Mouse (Mus musculus) intestine, embryonic 14.5 days (tissue): Measurements from ENCODE around the gene Ccdc154. TPM values are rescaled to one million over a fixed set of nuclear protein-coding genes. Genes with fewer than 3 reads are reported as not detected.
A peak's percentile ranks its signal among the peaks of the same experiment; 100 is the strongest.

Experiments
- ATAC-seq: fragments of 200-750 bp; cut with Nextera tagmentation; replicated peaks from 2 replicates; pipeline ENCODE4 v1.8.0; 2017; ENCODE audit warnings: low read depth, moderate number of reproducible peaks, moderate TSS enrichment, moderate library complexity; ENCODE audit not compliant: low FRiP score, low TSS enrichment
- DNase-seq: peaks from one replicate; pipeline ENCODE4 v3.0.0-alpha.2; 2018; ENCODE audit warnings: low spot score
- H3K27ac ChIP-seq: fragments of 300-500 bp; sonication (generic); 2 replicates; pipeline ENCODE4 v1.5.1; 2014; ENCODE audit warnings: low read depth, mild to moderate bottlenecking, control low read depth
- H3K27me3 ChIP-seq: fragments of 300-500 bp; sonication (generic); replicated peaks from 2 replicates; pipeline ENCODE4 v1.6.1; 2014; ENCODE audit warnings: low read length, control low read depth; ENCODE audit not compliant: control insufficient read depth, insufficient read depth
- H3K36me3 ChIP-seq: fragments of 300-500 bp; sonication (generic); 2 replicates; pipeline ENCODE4 v1.6.1; 2014; ENCODE audit warnings: low read length, control low read depth; ENCODE audit not compliant: control insufficient read depth, insufficient read depth
- H3K4me1 ChIP-seq: fragments of 300-500 bp; sonication (generic); replicated peaks from 2 replicates; pipeline ENCODE4 v1.6.1; 2014; ENCODE audit warnings: low read length, control low read depth, mixed read lengths; ENCODE audit not compliant: control insufficient read depth, insufficient read depth
- H3K4me2 ChIP-seq: fragments of 300-500 bp; sonication (generic); 2 replicates; pipeline ENCODE4 v1.6.1; 2014; ENCODE audit warnings: low read length
- H3K4me3 ChIP-seq: fragments of 300-500 bp; sonication (generic); 2 replicates; pipeline ENCODE4 v1.5.1; 2014; ENCODE audit warnings: low read depth, low read length, control low read depth, mixed read lengths
- H3K9ac ChIP-seq: fragments of 300-500 bp; sonication (generic); 2 replicates; pipeline ENCODE4 v1.6.1; 2014; ENCODE audit warnings: mild to moderate bottlenecking, low read length
- H3K9me3 ChIP-seq: fragments of 300-500 bp; sonication (generic); 2 replicates; pipeline ENCODE4 v1.6.1; 2016; ENCODE audit warnings: low read length, control low read depth; ENCODE audit not compliant: control insufficient read depth
- WGBS: fragments of 180-500 bp; shearing (Covaris S2); extraction: QIAGEN DNeasy Blood & Tissue Kit; methylation state at CpG from one replicate; pipeline ENCODE4 v1.1.7; 2014; 5-methylcytosine and 5-hydroxymethylcytosine counted together
- polyA plus RNA-seq: library from polyadenylated mRNA; unstranded; fragments of >200 nt; fragmentation: Nextera tagmentation; extraction: Ambion mirVana; gene quantifications from 2 replicates; pipeline ENCODE4 v1.2.1, GENCODE M21; 2014

Gene Ccdc154
- polyA plus RNA-seq, 1 experiment from 2014 or later: 0.07 TPM

DNA sequence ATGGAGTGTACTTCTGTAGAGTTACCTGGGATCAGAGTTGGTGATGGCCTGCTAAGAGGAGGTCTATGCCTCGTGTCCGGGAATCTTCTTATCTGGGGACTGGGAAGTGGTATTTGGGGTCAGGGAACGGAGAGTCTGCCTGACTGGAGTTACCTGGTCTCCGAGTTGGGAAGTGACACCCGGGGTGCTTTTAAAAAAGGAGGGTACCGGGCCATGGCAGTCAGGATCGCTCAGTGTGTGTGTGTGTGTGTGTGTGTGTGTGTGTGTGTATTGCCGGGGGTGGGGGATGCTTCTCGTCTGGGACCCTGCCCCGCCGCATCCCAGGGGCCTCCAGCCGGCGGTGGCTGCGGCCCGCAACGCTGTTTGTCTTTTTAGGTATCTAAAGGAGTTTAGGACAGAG lies 26.8 kb downstream of the Ccdc154 start:
- no peak for DNase-seq
- 4% methylated on average over 16 of the region's 16 CpGs for WGBS

DNA sequence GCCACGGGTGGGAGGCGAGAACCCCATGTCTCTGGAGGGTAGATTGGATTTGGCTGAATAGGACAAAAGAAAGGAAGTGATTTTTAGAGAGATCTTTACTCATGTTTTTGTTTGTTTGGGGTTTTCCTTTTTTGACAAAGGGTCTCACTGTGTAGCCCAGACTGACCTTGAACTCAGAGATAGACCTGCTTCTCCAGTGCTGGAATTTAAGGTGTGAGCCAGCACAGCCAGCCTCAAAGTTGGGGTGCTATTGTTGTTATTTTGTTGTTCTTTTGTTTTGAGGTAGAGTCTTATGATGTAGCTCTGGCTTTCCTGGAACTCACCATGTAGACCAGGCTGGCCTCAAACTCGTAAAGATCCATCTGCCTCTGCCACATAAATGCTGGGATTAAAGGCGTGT lies 40.1 kb downstream of the Ccdc154 start:
- no peak overlapping the region for H3K9ac ChIP-seq
- ATAC-seq: no peak
- H3K4me3 ChIP-seq: no peak overlapping the region
- no peaks in the 10 kb centered on the region for H3K9me3 ChIP-seq
- no peak overlapping the region for H3K4me2 ChIP-seq
- no peak overlapping the region for H3K27ac ChIP-seq
- H3K36me3 ChIP-seq: peaks cover 63% of the 10 kb centered on the region
- no peaks in the 10 kb centered on the region for H3K4me1 ChIP-seq
- no peaks in the 10 kb centered on the region for H3K27me3 ChIP-seq
- no peak for DNase-seq
- WGBS: 91% methylated on average over 4 of the region's 4 CpGs

More for the DNA sequence above, 26.8 kb downstream of the Ccdc154 start:
- Histone ChIP-seq H3K9ac (peak overlapping the region; percentile 91), H3K4me2 (peak overlapping the region; percentile 85), H3K4me1 (peaks cover 17% of the 10 kb centered on the region), H3K4me3 (peak overlapping the region; percentile 84), H3K27me3 (no peaks in the 10 kb centered on the region), H3K36me3 (peaks cover 27% of the 10 kb centered on the region), H3K27ac (no peak overlapping the region), H3K9me3 (no peaks in the 10 kb centered on the region)
- peak; percentile 2; the same call in 1 of the 2 replicates for ATAC-seq

- WGBS: 85% methylated on average over 4 of the region's 4 CpGs
- peaks cover 83% of the 10 kb centered on the region for H3K36me3 ChIP-seq
Measured at GRCm38 (mm10) chr17:25210006-25210405, 47.7 kb downstream of the Ccdc154 start.

GRCm38 (mm10) chr17:25210680-25211466 lies 48.6 kb downstream of the Ccdc154 start:
- Histone ChIP-seq H3K27me3 (no peaks in the 10 kb centered on the region), H3K27ac (no peak overlapping the region), H3K9me3 (no peaks in the 10 kb centered on the region), H3K4me1 (no peaks in the 10 kb centered on the region), H3K36me3 (peaks cover 83% of the 10 kb centered on the region), H3K4me3 (no peak overlapping the region), H3K4me2 (no peak overlapping the region), H3K9ac (no peak overlapping the region)
- ATAC-seq (no peak), DNase-seq (no peak)
- 85% methylated on average over 15 of the region's 15 CpGs for WGBS

More at GRCm38 (mm10) chr17:25210006-25210405, 47.7 kb downstream of the Ccdc154 start:
- Histone ChIP-seq H3K4me1 (no peaks in the 10 kb centered on the region), H3K27me3 (no peaks in the 10 kb centered on the region), H3K4me3 (no peak overlapping the region), H3K9me3 (no peaks in the 10 kb centered on the region), H3K9ac (no peak overlapping the region), H3K4me2 (no peak overlapping the region), H3K27ac (no peak overlapping the region)
- ATAC-seq (no peak), DNase-seq (no peak)

- DNase-seq (no peak), ATAC-seq (no peak)
- no peak overlapping the region for H3K9ac ChIP-seq
- no peaks in the 10 kb centered on the region for H3K27me3 ChIP-seq
- no peak overlapping the region for H3K27ac ChIP-seq
- no peaks in the 10 kb centered on the region for H3K9me3 ChIP-seq
- H3K36me3 ChIP-seq: peaks cover 87% of the 10 kb centered on the region
- H3K4me3 ChIP-seq: no peak overlapping the region
- no peaks in the 10 kb centered on the region for H3K4me1 ChIP-seq
- no peak overlapping the region for H3K4me2 ChIP-seq
- 85% methylated on average over 4 of the region's 4 CpGs for WGBS
Measured at GRCm38 (mm10) chr17:25211705-25212104, 49.4 kb downstream of the Ccdc154 start.

- 87% methylated on average over 3 of the region's 3 CpGs for WGBS
- Histone ChIP-seq H3K4me2 (no peak overlapping the region), H3K36me3 (peaks cover 70% of the 10 kb centered on the region), H3K27ac (no peak overlapping the region), H3K4me3 (no peak overlapping the region), H3K27me3 (no peaks in the 10 kb centered on the region), H3K4me1 (no peaks in the 10 kb centered on the region), H3K9ac (no peak overlapping the region), H3K9me3 (no peaks in the 10 kb centered on the region)
- DNase-seq (no peak), ATAC-seq (no peak)
Measured at GRCm38 (mm10) chr17:25215431-25215830, 53.2 kb downstream of the Ccdc154 start.

DNA sequence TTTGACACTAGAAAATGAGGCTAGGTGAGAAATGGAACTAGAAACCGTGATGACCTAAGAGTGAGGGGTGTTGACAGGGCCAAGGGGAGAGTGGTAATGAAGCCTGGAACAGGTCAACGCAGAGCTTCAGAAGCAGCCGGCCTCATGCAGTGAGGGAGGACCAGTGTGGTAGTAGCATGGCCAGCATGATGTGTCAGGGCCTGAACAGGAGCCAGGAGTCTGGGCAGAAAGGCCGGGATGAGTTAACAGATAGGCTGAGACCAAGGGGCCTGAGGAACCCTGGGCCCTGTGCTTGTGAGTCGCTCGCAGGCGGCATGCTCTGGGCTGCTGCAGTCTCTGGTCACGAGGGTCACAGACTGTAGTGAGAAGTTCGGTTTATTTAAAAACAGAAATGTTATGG lies 56.7 kb downstream of the Ccdc154 start:
- ATAC-seq: no peak
- Histone ChIP-seq H3K27ac (no peak overlapping the region), H3K9me3 (no peaks in the 10 kb centered on the region), H3K9ac (no peak overlapping the region), H3K36me3 (peaks cover 48% of the 10 kb centered on the region), H3K4me2 (no peak overlapping the region), H3K4me1 (0 out of 2 replicates have a peak, but pooled peaks cover 9% of the 10 kb centered on the region), H3K27me3 (no peaks in the 10 kb centered on the region), H3K4me3 (no peak overlapping the region)
- no peak for DNase-seq
- WGBS: 90% methylated on average over 9 of the region's 9 CpGs

DNA sequence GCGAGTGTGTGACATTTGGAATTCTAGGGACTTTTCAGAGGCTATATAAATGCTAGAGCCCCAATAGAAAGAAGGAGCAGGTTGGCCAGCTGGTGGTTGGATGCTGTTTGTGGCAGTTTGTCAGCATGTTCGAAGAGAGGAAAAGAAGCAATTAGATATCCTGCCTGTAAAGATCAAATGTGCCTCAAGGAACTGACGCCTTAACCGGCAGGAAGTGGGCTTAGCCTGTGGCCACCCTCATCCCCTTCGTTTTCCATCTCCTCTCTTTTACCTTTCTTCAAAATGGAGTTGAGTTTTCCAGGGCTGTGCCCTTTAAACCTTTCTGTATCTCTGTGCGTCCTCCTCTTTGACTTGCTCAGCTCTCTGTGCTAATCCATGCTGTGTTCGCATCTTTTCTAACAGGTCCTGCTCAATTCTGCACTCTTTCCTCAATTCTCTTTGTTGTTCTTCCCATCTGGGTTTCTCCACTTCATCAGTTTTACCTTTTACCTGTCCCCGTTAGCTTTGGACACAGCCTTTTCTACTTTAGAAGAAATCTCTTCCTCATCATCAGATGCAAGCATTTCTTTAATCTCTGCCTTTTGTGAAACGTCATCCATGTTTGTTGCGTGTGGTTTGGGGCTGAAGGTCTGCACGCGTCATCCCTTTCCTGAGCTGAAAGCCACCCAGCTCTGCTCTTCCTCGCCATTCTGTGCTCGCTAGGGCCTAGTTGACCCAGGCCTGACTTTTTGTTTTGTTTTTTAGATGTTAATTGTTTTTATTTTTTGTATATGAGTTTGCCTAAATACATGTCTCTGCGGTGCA lies 57.4 kb downstream of the Ccdc154 start:
- WGBS: 91% methylated on average over 15 of the region's 15 CpGs
- Histone ChIP-seq H3K27ac (no peak overlapping the region), H3K9me3 (no peaks in the 10 kb centered on the region), H3K27me3 (no peaks in the 10 kb centered on the region), H3K4me1 (0 out of 2 replicates have a peak, but pooled peaks cover 9% of the 10 kb centered on the region), H3K4me3 (no peak overlapping the region), H3K9ac (no peak overlapping the region), H3K36me3 (peaks cover 40% of the 10 kb centered on the region), H3K4me2 (no peak overlapping the region)
- DNase-seq (no peak), ATAC-seq (no peak)
